Mouse (Mus musculus) mature B cell (primary cell): ENCODE measurements around the gene Lipc.

Experiments used
- in situ Hi-C: fragments of 300-500 bp; cut with MboI; formaldehyde crosslinking; loops from 2 replicates; pipeline ENCODE4 v1.14.3; 2019

Lipc gene

GRCm38 (mm10) chr9:70818739-70819138, 133.3 kb downstream of the Lipc start:
- in situ Hi-C loops: no loop called here

GRCm38 (mm10) chr9:70817396-70817795, 134.6 kb downstream of the Lipc start:
- in situ Hi-C loops: no loop called here

GRCm38 (mm10) chr9:70816701-70817305, 135.2 kb downstream of the Lipc start:
- in situ Hi-C loops: no loop called here

GRCm38 (mm10) chr9:70812551-70812950, 139.5 kb downstream of the Lipc start:
- in situ Hi-C loops: no loop called here

- in situ Hi-C loops: no loop called here
Observed at GRCm38 (mm10) chr9:70807714-70808113, 144.3 kb downstream of the Lipc start.

GRCm38 (mm10) chr9:70806069-70806468, 146.0 kb downstream of the Lipc start:
- in situ Hi-C loops: no loop called here

GRCm38 (mm10) chr9:70802816-70803215, 149.2 kb downstream of the Lipc start:
- in situ Hi-C loops: no loop called here

GRCm38 (mm10) chr9:70801761-70802160, 150.3 kb downstream of the Lipc start:
- in situ Hi-C loops: no loop called here

GRCm38 (mm10) chr9:70800588-70801315, 151.3 kb downstream of the Lipc start:
- in situ Hi-C loops: no loop called here

GRCm38 (mm10) chr9:70795439-70795757, 156.6 kb downstream of the Lipc start:
- in situ Hi-C loops: no loop called here

- in situ Hi-C loops: no loop called here
Observed at GRCm38 (mm10) chr9:70794643-70795438, 157.2 kb downstream of the Lipc start.

- in situ Hi-C loops: no loop called here
Observed at GRCm38 (mm10) chr9:70790621-70791020, 161.4 kb downstream of the Lipc start.

GRCm38 (mm10) chr9:70788705-70789104, 163.3 kb downstream of the Lipc start:
- in situ Hi-C loops: no loop called here

- in situ Hi-C loops: no loop called here
Observed at GRCm38 (mm10) chr9:70782191-70782590, 169.8 kb downstream of the Lipc start.

- in situ Hi-C loops: no loop called here
Observed at GRCm38 (mm10) chr9:70775517-70775916, 176.5 kb downstream of the Lipc start.

- in situ Hi-C loops: no loop called here
Observed at GRCm38 (mm10) chr9:70760974-70761373, 191.1 kb downstream of the Lipc start.

- in situ Hi-C loops: no loop called here
Observed at GRCm38 (mm10) chr9:70751504-70752222, 200.4 kb downstream of the Lipc start.
